Mouse (Mus musculus) spleen, adult 2 months (tissue): ENCODE measurements around the gene Rad54l2. TPM values are rescaled to one million over a fixed set of nuclear protein-coding genes. Genes with fewer than 3 reads are reported as not detected.

Source experiments
- DNase-seq, 2 experiments: peaks; one replicate each; pipeline versions ENCODE4 v3.0.0 to v3.0.0-alpha.2; 2012 to 2021; ENCODE audit warnings: low spot score in 2 of 2, low read depth in 1 of 2
- H3K27ac ChIP-seq: fragments of 200-500 bp; 2 replicates; pipeline ENCODE4 v1.5.1; 2012; ENCODE audit warnings: low read length, inconsistent platforms; ENCODE audit not compliant: insufficient read depth
- H3K27me3 ChIP-seq: fragments of 200-500 bp; 2 replicates; pipeline ENCODE4 v1.6.1; 2012; ENCODE audit warnings: mild to moderate bottlenecking, moderate library complexity, low read length, inconsistent platforms; ENCODE audit not compliant: control insufficient read depth, insufficient read depth
- H3K36me3 ChIP-seq: fragments of 200-500 bp; 2 replicates; pipeline ENCODE4 v1.6.1; 2012; ENCODE audit warnings: mild to moderate bottlenecking, low read length, inconsistent platforms; ENCODE audit not compliant: control insufficient read depth, insufficient read depth
- H3K4me1 ChIP-seq: fragments of 200-500 bp; 2 replicates; pipeline ENCODE4 v1.6.1; 2011; ENCODE audit warnings: inconsistent platforms; ENCODE audit not compliant: control insufficient read depth, insufficient read depth, insufficient read length
- H3K4me3 ChIP-seq: fragments of 200-500 bp; 2 replicates; pipeline ENCODE4 v1.5.1; 2011; ENCODE audit warnings: mild to moderate bottlenecking, inconsistent platforms; ENCODE audit not compliant: insufficient read depth, insufficient read length; ENCODE audit errors: extremely low read depth
- CTCF ChIP-seq: fragments of 200-500 bp; IDR thresholded peaks from 2 replicates; pipeline ENCODE4 v1.5.1; 2011; ENCODE audit warnings: mild to moderate bottlenecking, inconsistent platforms; ENCODE audit not compliant: insufficient read depth, insufficient read length, insufficient replicate concordance; ENCODE audit errors: extremely low read depth
- POLR2A ChIP-seq: fragments of 200-500 bp; IDR thresholded peaks from 2 replicates; pipeline ENCODE4 v1.6.1; 2011; ENCODE audit warnings: low read depth, low read length, inconsistent platforms
- WGBS: fragments of 180-500 bp; shearing (Covaris S2); methylation state at CpG from one replicate; pipeline ENCODE4 v1.1.7; 2018; 5-methylcytosine and 5-hydroxymethylcytosine counted together
- polyA plus RNA-seq: library from polyadenylated mRNA; depleted of rRNA; stranded (reverse); fragments of >200 nt; gene quantifications from 2 replicates; pipeline ENCODE4 v1.2.3, GENCODE M21; 2012

Rad54l2 gene
- polyA plus RNA-seq, 1 experiment, result 22.9 TPM

DNA sequence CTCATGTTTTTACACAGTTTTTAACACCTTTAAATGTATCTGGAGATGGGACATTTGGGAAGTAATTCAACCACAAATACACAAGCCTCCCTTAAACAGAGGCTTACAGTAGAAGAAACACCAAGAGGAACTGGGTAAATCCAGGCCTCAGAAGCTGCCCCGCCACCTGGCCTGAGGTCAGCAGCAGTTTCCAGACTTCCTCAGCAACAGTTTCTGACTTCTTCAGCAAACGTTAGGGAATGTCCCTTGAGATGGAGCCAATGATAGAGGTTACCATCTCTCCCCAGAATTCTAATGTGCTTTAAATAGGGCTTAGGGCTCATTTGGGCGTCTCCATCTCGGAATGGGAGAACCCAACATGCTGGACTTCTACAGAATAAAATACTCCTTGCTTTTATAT is 10.7 kb downstream of the Rad54l2 start:
- H3K4me1 ChIP-seq, result no peaks in the 10 kb centered on the region
- no peak overlapping the region for H3K27ac ChIP-seq
- no peak for TF ChIP-seq CTCF
- TF ChIP-seq POLR2A, result no peak
- WGBS, result 63% methylated on average over 4 of the region's 4 CpGs
- no peaks in the 10 kb centered on the region for H3K36me3 ChIP-seq
- H3K4me3 ChIP-seq, result no peak overlapping the region
- H3K27me3 ChIP-seq, result no peaks in the 10 kb centered on the region
- DNase-seq, result no peak

DNA sequence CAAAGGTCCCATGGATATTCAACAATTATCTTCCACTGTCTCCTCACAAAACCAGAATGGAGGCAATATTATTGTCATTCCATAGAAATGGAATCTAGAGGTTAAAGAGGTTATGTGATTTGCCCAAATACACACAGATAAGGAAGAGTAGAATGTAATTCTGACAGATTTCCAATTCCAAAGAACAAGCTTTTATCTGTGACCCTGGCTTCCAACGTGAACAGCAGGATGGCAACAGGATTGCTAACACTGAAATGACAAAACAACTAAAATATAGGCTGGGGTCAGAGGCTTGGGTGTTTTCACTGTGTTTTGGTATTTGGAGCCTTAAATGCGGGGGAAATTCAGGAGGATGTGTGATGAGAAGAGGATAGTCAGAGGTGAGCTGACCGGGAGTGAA is 11.6 kb downstream of the Rad54l2 start:
- no peak for DNase-seq
- 90% methylated on average over 3 of the region's 3 CpGs for WGBS
- H3K4me1 ChIP-seq, result no peaks in the 10 kb centered on the region
- no peaks in the 10 kb centered on the region for H3K36me3 ChIP-seq
- no peak for TF ChIP-seq CTCF
- no peak for TF ChIP-seq POLR2A
- no peak overlapping the region for H3K27ac ChIP-seq
- H3K4me3 ChIP-seq, result no peak overlapping the region
- no peaks in the 10 kb centered on the region for H3K27me3 ChIP-seq

DNA sequence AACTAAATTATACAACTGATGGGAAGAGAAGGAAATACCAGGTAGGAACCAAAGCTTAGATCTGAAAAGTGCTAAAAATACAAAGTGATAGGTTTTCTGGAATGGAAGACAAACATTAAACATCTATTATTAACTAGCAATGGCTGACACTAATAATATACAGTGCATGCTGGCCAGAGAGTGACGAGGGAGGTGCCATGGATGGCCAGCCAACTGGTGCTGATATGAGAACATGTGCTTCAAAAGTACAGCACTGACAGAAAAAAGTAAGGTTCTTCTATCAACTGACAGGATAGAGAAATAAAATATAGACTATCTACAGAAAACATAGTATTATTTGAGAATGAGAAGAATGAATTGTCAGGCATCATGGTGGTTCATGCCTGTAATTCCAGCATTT is 12.9 kb downstream of the Rad54l2 start:
- no peak overlapping the region for H3K4me3 ChIP-seq
- H3K27ac ChIP-seq, result no peak overlapping the region
- H3K36me3 ChIP-seq, result no peaks in the 10 kb centered on the region
- H3K27me3 ChIP-seq, result no peaks in the 10 kb centered on the region
- TF ChIP-seq CTCF, result no peak
- TF ChIP-seq POLR2A, result no peak
- WGBS, result 66% methylated on average over 1 of the region's 1 CpGs
- no peaks in the 10 kb centered on the region for H3K4me1 ChIP-seq
- no peak for DNase-seq

DNA sequence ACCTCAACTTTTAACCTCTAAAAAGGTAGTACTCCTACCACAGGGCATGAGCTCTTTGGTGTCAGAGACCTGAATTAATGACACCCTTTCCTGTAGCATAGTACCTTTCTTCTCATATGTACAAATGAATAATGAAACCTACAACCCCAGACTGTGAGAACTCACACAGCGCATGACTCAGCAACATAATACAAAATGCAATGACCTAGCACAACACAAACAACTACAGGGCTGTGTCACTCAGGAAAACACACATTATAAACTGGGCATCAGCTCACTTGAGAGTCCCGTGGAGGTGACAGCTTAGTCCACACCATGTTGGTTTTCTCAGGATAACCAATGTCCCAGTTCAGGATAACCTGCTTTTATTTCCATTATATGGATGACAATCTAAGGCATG is 17.2 kb downstream of the Rad54l2 start:
- H3K4me3 ChIP-seq, result no peak overlapping the region
- no peaks in the 10 kb centered on the region for H3K27me3 ChIP-seq
- H3K4me1 ChIP-seq, result no peaks in the 10 kb centered on the region; the same call in 1 of the 2 replicates
- no peaks in the 10 kb centered on the region for H3K36me3 ChIP-seq
- DNase-seq, result no peak
- no peak overlapping the region for H3K27ac ChIP-seq
- TF ChIP-seq CTCF (no peak), POLR2A (no peak)
- WGBS, result 92% methylated on average over 2 of the region's 2 CpGs

DNA sequence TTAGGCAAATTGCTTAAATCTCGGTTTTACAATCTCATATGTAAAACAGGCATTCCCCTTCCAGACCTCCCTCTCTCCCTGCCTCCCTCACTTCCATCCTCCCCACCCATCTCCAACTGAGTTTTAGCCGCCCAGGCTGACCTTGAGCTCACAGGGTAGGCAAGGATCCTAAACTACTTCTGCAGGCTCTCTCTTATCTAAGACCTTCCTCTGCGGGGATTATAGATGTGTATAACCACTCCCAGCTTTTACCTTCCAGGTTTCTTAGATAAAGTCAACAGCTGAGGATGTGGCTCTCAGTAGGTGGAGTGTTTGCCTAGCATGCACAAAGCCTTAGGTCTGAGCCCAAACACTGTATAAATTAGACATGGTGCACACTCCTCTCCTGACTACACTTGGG is 18.8 kb downstream of the Rad54l2 start:
- no peak overlapping the region for H3K4me3 ChIP-seq
- no peak for DNase-seq
- 74% methylated on average over 3 of the region's 3 CpGs for whole genome bisulfite sequencing
- no peak overlapping the region for H3K27ac ChIP-seq
- TF ChIP-seq POLR2A (no peak), CTCF (no peak)
- H3K36me3 ChIP-seq, result no peaks in the 10 kb centered on the region
- no peaks in the 10 kb centered on the region for H3K27me3 ChIP-seq
- H3K4me1 ChIP-seq, result no peaks in the 10 kb centered on the region; the same call in 1 of the 2 replicates

DNA sequence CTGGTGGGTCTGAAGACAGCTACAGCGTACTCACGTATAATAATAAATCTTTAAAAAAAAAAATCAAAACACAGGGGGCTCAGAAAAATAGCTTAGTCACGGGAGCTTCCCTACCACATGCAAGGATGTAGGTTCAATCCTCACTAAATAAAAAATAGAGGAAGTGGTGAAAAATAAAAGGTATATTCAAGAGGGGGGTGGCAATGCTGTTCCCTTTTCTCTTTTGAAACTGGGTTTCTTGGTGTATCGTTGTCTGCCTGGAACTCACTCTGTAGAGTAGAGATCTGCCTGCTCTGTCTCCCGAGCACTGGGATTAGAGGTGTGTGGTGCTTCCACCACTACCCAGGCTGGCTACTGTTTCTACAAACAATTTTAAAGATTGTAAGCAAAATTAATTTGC is 19.2 kb downstream of the Rad54l2 start:
- H3K27me3 ChIP-seq, result no peaks in the 10 kb centered on the region
- no peaks in the 10 kb centered on the region for H3K36me3 ChIP-seq
- no peak overlapping the region for H3K4me3 ChIP-seq
- DNase-seq, result no peak
- H3K4me1 ChIP-seq, result no peaks in the 10 kb centered on the region; the same call in 1 of the 2 replicates
- 47% methylated on average over 5 of the region's 5 CpGs for WGBS
- TF ChIP-seq POLR2A (no peak), CTCF (no peak)
- H3K27ac ChIP-seq, result no peak overlapping the region

DNA sequence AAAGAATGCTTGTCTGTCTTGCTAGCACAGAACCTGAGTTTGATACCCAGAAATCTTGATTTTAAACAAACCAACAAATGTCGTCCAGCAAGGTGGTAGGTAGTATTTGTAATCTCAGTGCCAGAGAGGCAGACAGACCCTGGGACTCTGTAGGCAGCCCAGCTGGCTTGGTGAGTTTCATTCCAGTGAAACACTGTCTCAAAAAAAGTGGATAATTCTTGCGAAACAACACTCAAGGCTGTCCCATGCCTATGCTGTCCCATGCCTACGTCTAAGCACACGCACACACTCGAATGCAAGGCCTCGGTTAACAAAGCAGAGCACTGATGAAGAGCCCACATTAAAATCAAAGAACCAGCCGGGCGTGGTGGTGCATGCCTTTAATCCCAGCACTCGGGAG is 32.6 kb downstream of the Rad54l2 start:
- TF ChIP-seq CTCF, result no peak
- WGBS, result 93% methylated on average over 9 of the region's 9 CpGs
- no peaks in the 10 kb centered on the region for H3K36me3 ChIP-seq
- H3K27ac ChIP-seq, result no peak overlapping the region
- no peak for DNase-seq
- H3K4me1 ChIP-seq, result no peaks in the 10 kb centered on the region; the same call in 1 of the 2 replicates
- H3K4me3 ChIP-seq, result no peak overlapping the region
- H3K27me3 ChIP-seq, result no peaks in the 10 kb centered on the region
